Mouse (Mus musculus): ENCODE measurements around the gene Rab11fip3. TPM values are rescaled to one million over a fixed set of nuclear protein-coding genes. Genes with fewer than 3 reads are reported as not detected.

The Rab11fip3 gene
- total RNA-seq, 1 experiment = 9.4 TPM

DNA sequence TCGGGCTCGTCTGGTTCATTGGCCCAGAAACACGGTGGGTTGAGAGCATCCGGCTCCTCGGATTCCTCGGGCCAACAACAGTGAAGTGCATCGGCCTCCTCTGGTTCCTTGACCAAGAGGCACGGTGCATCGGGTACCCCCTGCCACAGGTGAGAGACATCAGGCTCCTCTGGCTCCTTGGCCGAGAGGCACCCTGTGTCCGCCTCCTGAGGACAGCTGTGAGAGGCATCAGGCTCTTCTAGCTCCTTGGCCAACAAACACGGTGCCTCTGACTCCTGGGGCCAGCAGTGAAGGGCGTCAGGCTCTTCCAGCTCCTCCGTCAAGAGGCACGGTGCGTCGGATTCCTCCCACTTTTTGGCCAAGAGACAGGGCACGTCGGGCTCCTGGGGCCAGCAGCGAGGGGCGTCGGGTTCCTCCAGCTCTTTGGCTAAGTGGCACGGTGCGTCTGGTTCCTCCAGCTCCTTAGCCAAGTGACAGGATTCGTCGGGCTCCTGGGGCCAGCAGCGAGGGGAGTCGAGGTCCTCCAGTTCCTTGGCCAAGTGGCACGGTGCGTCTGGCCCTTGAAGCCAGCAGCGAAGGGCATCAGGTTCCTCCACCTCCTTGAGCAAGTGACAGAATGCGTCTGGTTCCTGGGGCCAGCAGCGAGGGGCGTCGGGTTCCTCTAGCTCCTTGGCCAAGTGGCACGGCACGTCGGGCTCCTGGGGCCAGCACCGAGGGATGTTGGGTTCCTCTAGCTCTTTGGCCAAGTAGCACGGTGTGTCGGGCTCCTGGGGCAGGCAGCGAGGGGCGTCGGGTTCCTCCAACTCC, 1.1 kb downstream of the Rab11fip3 start:
- Histone ChIP-seq H3K4me1 (ENCODE audit: control insufficient read depth in 2 of 2, insufficient read depth in 2 of 2, low read length in 2 of 2, poor library complexity in 1 of 2) (peaks cover 2 to 18% of the 10 kb centered on the region in 2 experiments; a peak in 2 of 4 replicates), H3K27ac (ENCODE audit: insufficient read depth, low read depth, low read length, poor library complexity, severe bottlenecking) (no peak overlapping the region)

DNA sequence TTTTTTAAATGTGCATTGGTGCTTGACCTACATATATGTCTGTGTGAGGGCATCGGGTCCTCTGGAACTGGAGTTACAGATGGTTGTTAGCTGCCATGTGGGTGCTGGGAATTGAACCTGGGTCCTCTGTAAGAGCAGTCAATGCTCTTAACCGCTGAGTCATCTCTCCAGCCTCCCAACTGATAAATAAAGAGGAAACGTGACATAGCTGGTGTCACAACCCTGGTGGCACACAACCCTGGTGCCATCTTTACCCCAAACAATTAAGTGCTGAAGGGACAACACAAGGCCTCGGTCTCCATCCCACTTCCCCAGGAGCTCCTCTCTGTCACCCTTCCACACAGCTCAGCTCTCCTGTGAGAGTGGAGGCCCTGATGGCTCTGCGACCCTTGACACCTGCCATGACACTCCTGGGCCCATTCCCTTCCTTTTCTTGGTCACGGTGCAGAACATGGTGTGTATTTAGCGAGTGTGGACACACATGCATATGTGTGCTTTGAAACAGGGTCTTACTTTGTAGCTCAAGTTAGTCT, 2.8 kb downstream of the Rab11fip3 start:
- in situ Hi-C loops (cut with MboI; ENCODE audit: low sequenced_read_pairs in 2 of 2, unreplicated experiment in 2 of 2) = no loop called here
- H3K9ac ChIP-seq (ENCODE audit: insufficient read depth, low read depth, low read length, poor library complexity, severe bottlenecking) = no peak overlapping the region
- no peak overlapping the region for H3K27ac ChIP-seq (ENCODE audit: insufficient read depth, low read depth, low read length, poor library complexity, severe bottlenecking)
- no peak overlapping the region for H3K4me3 ChIP-seq (ENCODE audit: insufficient read depth in 1 of 2, low read depth in 1 of 2, low read length in 2 of 2, poor library complexity in 1 of 2, severe bottlenecking in 1 of 2)
- no peak for DNase-seq (ENCODE audit: low read depth, low spot score)
- peaks cover 6% of the 10 kb centered on the region; the same call in 1 of the 2 replicates for H3K36me3 ChIP-seq (ENCODE audit: control insufficient read depth, insufficient read depth, low read length, poor library complexity, severe bottlenecking)
- no peaks in the 10 kb centered on the region for H3K9me3 ChIP-seq (ENCODE audit: control insufficient read depth, insufficient read depth, low read depth, low read length)
- TF ChIP-seq HCFC1 (IDR thresholded peaks at IDR 0.05; ENCODE audit: borderline replicate concordance, insufficient read depth, low read length) = no peak
- 0 out of 2 replicates have a peak, but pooled peaks have one; percentile 9 for TF ChIP-seq MAFK (IDR thresholded peaks at IDR 0.05; ENCODE audit: insufficient read depth, low read depth, low read length)
- TF ChIP-seq ZNF384 (IDR thresholded peaks at IDR 0.05; ENCODE audit: low read depth, low read length) = no peak
- no peak for TF ChIP-seq CHD2 (IDR thresholded peaks at IDR 0.05; ENCODE audit: low read depth, low read length)
- no peak for TF ChIP-seq ZC3H11A (IDR thresholded peaks at IDR 0.05; ENCODE audit: borderline replicate concordance, low read depth, low read length)
- H3K4me1 ChIP-seq (ENCODE audit: control insufficient read depth in 2 of 2, insufficient read depth in 2 of 2, low read length in 2 of 2, poor library complexity in 1 of 2) = peaks cover 2 to 20% of the 10 kb centered on the region in 2 experiments; a peak in 2 of 4 replicates

More for the DNA sequence above, 1.1 kb downstream of the Rab11fip3 start:
- peak overlapping the region; percentile 82 to 89 for H3K4me3 ChIP-seq (ENCODE audit: insufficient read depth in 1 of 2, low read depth in 1 of 2, low read length in 2 of 2, poor library complexity in 1 of 2, severe bottlenecking in 1 of 2)
- peak overlapping the region; percentile 88 for H3K9ac ChIP-seq (ENCODE audit: insufficient read depth, low read depth, low read length, poor library complexity, severe bottlenecking)
- TF ChIP-seq HCFC1 (IDR thresholded peaks at IDR 0.05; ENCODE audit: borderline replicate concordance, insufficient read depth, low read length) (no peak), MAFK (IDR thresholded peaks at IDR 0.05; ENCODE audit: insufficient read depth, low read depth, low read length) (no peak), CHD2 (IDR thresholded peaks at IDR 0.05; ENCODE audit: low read depth, low read length) (no peak), ZNF384 (IDR thresholded peaks at IDR 0.05; ENCODE audit: low read depth, low read length) (no peak), ZC3H11A (IDR thresholded peaks at IDR 0.05; ENCODE audit: borderline replicate concordance, low read depth, low read length) (no peak)
- peaks cover 6% of the 10 kb centered on the region; the same call in 1 of the 2 replicates for H3K36me3 ChIP-seq (ENCODE audit: control insufficient read depth, insufficient read depth, low read length, poor library complexity, severe bottlenecking)
- no peaks in the 10 kb centered on the region for H3K9me3 ChIP-seq (ENCODE audit: control insufficient read depth, insufficient read depth, low read depth, low read length)
- no peak for DNase-seq (ENCODE audit: low read depth, low spot score)
- in situ Hi-C loops (cut with MboI; ENCODE audit: low sequenced_read_pairs in 2 of 2, unreplicated experiment in 2 of 2) = no loop called here

DNA sequence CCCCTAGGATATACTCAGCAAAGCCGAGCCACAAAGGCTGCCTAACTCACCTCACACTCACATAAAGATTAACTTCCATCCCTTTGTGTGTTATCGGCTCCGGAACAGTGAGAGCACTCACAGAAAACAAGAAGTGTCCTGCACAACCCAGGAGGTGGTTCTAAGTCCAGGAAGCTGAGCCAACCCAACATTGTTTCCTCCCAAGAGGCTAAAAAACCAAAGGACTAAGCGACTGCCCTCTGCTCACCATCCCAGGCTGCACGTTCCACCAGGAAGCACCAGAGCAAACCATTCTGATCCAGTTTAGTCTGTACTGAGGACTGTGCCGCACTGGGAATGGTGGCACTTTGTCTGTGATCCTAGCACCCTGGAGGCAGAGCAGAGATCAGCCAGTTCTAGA, 4.4 kb downstream of the Rab11fip3 start:
- TF ChIP-seq ZNF384 (IDR thresholded peaks at IDR 0.05; ENCODE audit: low read depth, low read length) (no peak), HCFC1 (IDR thresholded peaks at IDR 0.05; ENCODE audit: borderline replicate concordance, insufficient read depth, low read length) (no peak), MAFK (IDR thresholded peaks at IDR 0.05; ENCODE audit: insufficient read depth, low read depth, low read length) (no peak), CHD2 (IDR thresholded peaks at IDR 0.05; ENCODE audit: low read depth, low read length) (no peak), ZC3H11A (IDR thresholded peaks at IDR 0.05; ENCODE audit: borderline replicate concordance, low read depth, low read length) (no peak)
- H3K4me1 ChIP-seq (ENCODE audit: control insufficient read depth in 2 of 2, insufficient read depth in 2 of 2, low read length in 2 of 2, poor library complexity in 1 of 2) = peaks cover 2 to 25% of the 10 kb centered on the region in 2 experiments; a peak in 2 of 4 replicates
- in situ Hi-C loops (cut with MboI; ENCODE audit: low sequenced_read_pairs in 2 of 2, unreplicated experiment in 2 of 2) = no loop called here
- no peak overlapping the region for H3K4me3 ChIP-seq (ENCODE audit: insufficient read depth in 1 of 2, low read depth in 1 of 2, low read length in 2 of 2, poor library complexity in 1 of 2, severe bottlenecking in 1 of 2)
- H3K9ac ChIP-seq (ENCODE audit: insufficient read depth, low read depth, low read length, poor library complexity, severe bottlenecking) = no peak overlapping the region
- no peak overlapping the region for H3K27ac ChIP-seq (ENCODE audit: insufficient read depth, low read depth, low read length, poor library complexity, severe bottlenecking)
- DNase-seq (ENCODE audit: low read depth, low spot score) = no peak
- H3K36me3 ChIP-seq (ENCODE audit: control insufficient read depth, insufficient read depth, low read length, poor library complexity, severe bottlenecking) = peaks cover 6% of the 10 kb centered on the region; the same call in 1 of the 2 replicates
- H3K9me3 ChIP-seq (ENCODE audit: control insufficient read depth, insufficient read depth, low read depth, low read length) = no peaks in the 10 kb centered on the region

DNA sequence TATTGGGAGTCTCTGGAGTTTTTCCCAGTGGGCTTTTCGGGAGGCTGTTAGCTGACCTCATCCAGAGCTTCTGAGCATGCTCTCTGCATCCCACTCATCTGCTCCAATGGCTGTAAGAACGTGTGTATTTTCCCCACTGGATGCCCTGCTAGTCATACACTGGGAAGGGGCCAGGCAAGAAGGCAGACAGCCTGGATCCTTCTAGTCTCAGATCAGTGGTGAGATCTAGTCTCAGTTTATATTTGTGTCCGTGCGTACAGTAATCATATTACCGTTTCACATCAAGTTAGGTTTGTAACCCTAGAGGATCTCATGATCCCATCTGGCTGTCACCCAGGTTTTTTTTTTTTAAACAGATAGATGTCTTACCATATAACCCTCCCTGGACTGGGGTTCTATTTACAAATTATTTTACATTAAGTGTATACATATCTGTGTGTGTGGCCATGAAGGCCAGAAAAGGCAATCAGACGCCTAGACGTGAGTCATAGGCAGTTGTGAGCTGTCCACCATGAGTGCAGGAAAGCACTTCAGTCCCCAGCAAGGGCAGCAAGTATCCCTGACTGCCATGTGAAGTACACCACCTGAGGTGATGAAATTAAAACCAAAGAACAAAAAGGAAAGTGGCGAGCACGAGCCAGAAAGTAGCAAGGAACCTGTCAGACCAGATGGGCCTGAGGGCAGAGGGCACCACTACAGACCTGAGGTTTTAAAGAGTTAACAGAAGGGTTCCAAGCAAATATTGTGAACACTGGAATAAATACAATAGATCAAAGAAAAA, 11.4 kb downstream of the Rab11fip3 start:
- H3K9ac ChIP-seq (ENCODE audit: insufficient read depth, low read depth, low read length, poor library complexity, severe bottlenecking) = no peak overlapping the region
- no peaks in the 10 kb centered on the region for H3K9me3 ChIP-seq (ENCODE audit: control insufficient read depth, insufficient read depth, low read depth, low read length)
- H3K36me3 ChIP-seq (ENCODE audit: control insufficient read depth, insufficient read depth, low read length, poor library complexity, severe bottlenecking) = no peaks in the 10 kb centered on the region
- H3K4me3 ChIP-seq (ENCODE audit: insufficient read depth in 1 of 2, low read depth in 1 of 2, low read length in 2 of 2, poor library complexity in 1 of 2, severe bottlenecking in 1 of 2) = no peak overlapping the region
- in situ Hi-C loops (cut with MboI; ENCODE audit: low sequenced_read_pairs in 2 of 2, unreplicated experiment in 2 of 2) = no loop called here
- no peak overlapping the region for H3K27ac ChIP-seq (ENCODE audit: insufficient read depth, low read depth, low read length, poor library complexity, severe bottlenecking)
- H3K4me1 ChIP-seq (ENCODE audit: control insufficient read depth in 2 of 2, insufficient read depth in 2 of 2, low read length in 2 of 2, poor library complexity in 1 of 2) = peaks cover 0 to 13% of the 10 kb centered on the region in 2 experiments; a peak in 1 of 4 replicates
- DNase-seq (ENCODE audit: low read depth, low spot score) = no peak
- TF ChIP-seq ZC3H11A (IDR thresholded peaks at IDR 0.05; ENCODE audit: borderline replicate concordance, low read depth, low read length) (no peak), MAFK (IDR thresholded peaks at IDR 0.05; ENCODE audit: insufficient read depth, low read depth, low read length) (no peak), HCFC1 (IDR thresholded peaks at IDR 0.05; ENCODE audit: borderline replicate concordance, insufficient read depth, low read length) (no peak), CHD2 (IDR thresholded peaks at IDR 0.05; ENCODE audit: low read depth, low read length) (no peak), ZNF384 (IDR thresholded peaks at IDR 0.05; ENCODE audit: low read depth, low read length) (no peak)
